Comparison of ENCODE assay signal across 8 mouse cellular contexts in genomic region chr11:32347607-32348432, GRCm38 (mm10). TPM values are rescaled to one million over a fixed set of nuclear protein-coding genes. Genes with fewer than 3 reads are reported as not detected.
DNase-seq lines count a peak whose midpoint lies in the region; ATAC-seq and TF ChIP-seq lines count a peak whose summit lies in the region.

TSS of gene Sh3pxd2b (plus strand) at chr11:32347820.

- peak within 1 kb of the TSS; percentile 58 for H3K4me2 ChIP-seq in CH12.LX (ENCODE audit: insufficient read depth, low read depth, poor library complexity, severe bottlenecking)
- H3K4me2 ChIP-seq in heart, embryonic 12.5 days, result peak within 1 kb of the TSS; percentile 92
- peak within 1 kb of the TSS; percentile 93 for H3K4me2 ChIP-seq in kidney, postnatal 0 days (ENCODE audit: low read length)
- peak within 1 kb of the TSS; percentile 87 for H3K4me2 ChIP-seq in liver, postnatal 0 days (ENCODE audit: low read depth, low read length)
- H3K4me2 ChIP-seq in neural tube, embryonic 15.5 days, result peak within 1 kb of the TSS; percentile 86

- under 1% methylated on average over 69 of the region's 86 CpGs for WGBS in heart, embryonic 12.5 days
- WGBS in kidney, postnatal 0 days, result under 1% methylated on average over 63 of the region's 86 CpGs
- WGBS in liver, postnatal 0 days (ENCODE audit: insufficient replicate concordance), result 3% methylated on average over 63 of the region's 86 CpGs
- WGBS in neural tube, embryonic 15.5 days, result 0% methylated on average over 69 of the region's 86 CpGs

- peaks cover 0 to 25% of the 10 kb centered on the region in 2 experiments for H3K36me3 ChIP-seq in CH12.LX (replicated peaks in 1 of 2; ENCODE audit: control insufficient read depth in 1 of 2, insufficient read depth in 1 of 2, low read length in 1 of 2)
- peaks cover 8% of the 10 kb centered on the region; the same call in 1 of the 2 replicates for H3K36me3 ChIP-seq in heart, embryonic 12.5 days
- H3K36me3 ChIP-seq in kidney, postnatal 0 days (ENCODE audit: insufficient read depth, low read length), result 0 out of 2 replicates have a peak, but pooled peaks cover 2% of the 10 kb centered on the region
- no peaks in the 10 kb centered on the region for H3K36me3 ChIP-seq in liver, postnatal 0 days (replicated peaks; ENCODE audit: insufficient read depth, low read length)
- peaks cover 20% of the 10 kb centered on the region for H3K36me3 ChIP-seq in neural tube, embryonic 15.5 days

- POLR2A ChIA-PET in Patski (lab: Charles Lee), result interaction anchor here (1.0 to 1.6 kb wide), 2 partner anchors 9 to 11 kb away, joined by 3 to 4 read pairs; no protein-coding TSS in a partner anchor

- peak; percentile 64 for TF ChIP-seq POLR2A in CH12.LX (IDR thresholded peaks at IDR 0.05; ENCODE audit: low read depth, low read length)

- in situ Hi-C loops in CH12.LX (cut with MboI; ENCODE audit: low pct_ligation_motif_present, low pct_unique_long_range_greater_than_20kb, low sequenced_read_pairs) (no loop called here), Patski (cut with MboI; ENCODE audit: low pct_unique_long_range_greater_than_20kb) (loop anchor here (5.0 kb wide), 1 partner anchor 104 kb away; no protein-coding TSS in a partner anchor)

- H3K4me3 ChIP-seq in CH12.LX (replicated peaks in 1 of 3; ENCODE audit: low read depth in 2 of 3, low read length in 2 of 3, poor library complexity in 1 of 3), result peak within 1 kb of the TSS; percentile 56 to 80 (median 70)
- peak within 1 kb of the TSS; percentile 81 for H3K4me3 ChIP-seq in heart, embryonic 12.5 days
- peak within 1 kb of the TSS; percentile 75 for H3K4me3 ChIP-seq in kidney, postnatal 0 days (replicated peaks; ENCODE audit: low read depth, low read length)
- peak within 1 kb of the TSS; percentile 64 for H3K4me3 ChIP-seq in liver, postnatal 0 days (ENCODE audit: low read depth, low read length)
- H3K4me3 ChIP-seq in neural tube, embryonic 15.5 days (replicated peaks), result peak within 1 kb of the TSS; percentile 82

- no peak for TF ChIP-seq RAD21 in CH12.LX (IDR thresholded peaks at IDR 0.05; ENCODE audit: low read depth, low read length)

- CTCF ChIA-PET in Patski (lab: Charles Lee), result no interaction called here

- H3K27me3 ChIP-seq in CH12.LX (replicated peaks) (peaks cover 31% of the 10 kb centered on the region), Patski (no peaks in the 10 kb centered on the region)
- H3K27me3 ChIP-seq in heart, embryonic 12.5 days (replicated peaks), result no peaks in the 10 kb centered on the region
- no peaks in the 10 kb centered on the region for H3K27me3 ChIP-seq in kidney, postnatal 0 days (ENCODE audit: insufficient read depth, low read length)
- H3K27me3 ChIP-seq in liver, postnatal 0 days (ENCODE audit: insufficient read depth, low read length), result peaks cover 16% of the 10 kb centered on the region
- no peaks in the 10 kb centered on the region for H3K27me3 ChIP-seq in neural tube, embryonic 15.5 days (replicated peaks)

- H3K9me3 ChIP-seq in CH12.LX (replicated peaks; ENCODE audit: low read length), result peaks cover 6% of the 10 kb centered on the region
- no peaks in the 10 kb centered on the region for H3K9me3 ChIP-seq in heart, embryonic 12.5 days (replicated peaks)
- H3K9me3 ChIP-seq in kidney, postnatal 0 days (replicated peaks; ENCODE audit: low read length), result no peaks in the 10 kb centered on the region
- no peaks in the 10 kb centered on the region for H3K9me3 ChIP-seq in liver, postnatal 0 days (ENCODE audit: low read length)
- H3K9me3 ChIP-seq in neural tube, embryonic 15.5 days (replicated peaks), result no peaks in the 10 kb centered on the region

- peak; percentile 22 for ATAC-seq in Patski
- ATAC-seq in heart, embryonic 12.5 days (ENCODE audit: insufficient number of reproducible peaks, low FRiP score), result peak; percentile 73
- ATAC-seq in kidney, postnatal 0 days (replicated peaks; ENCODE audit: low FRiP score, low read depth), result peak; percentile 73
- peak; percentile 71 for ATAC-seq in liver, postnatal 0 days
- peak; percentile 80 for ATAC-seq in neural tube, embryonic 15.5 days (ENCODE audit: low FRiP score)
- ATAC-seq in activated CD4-positive, CD25-positive, alpha-beta regulatory T cell, adult 4 months, result no peak

- H3K79me2 ChIP-seq in CH12.LX (replicated peaks; ENCODE audit: control insufficient read depth, extremely low read depth, insufficient read depth, poor library complexity, severe bottlenecking), result no peaks in the 10 kb centered on the region

- dilution Hi-C loops in CH12.LX (cut with MboI; ENCODE audit: extremely low pct_ligation_motif_present, extremely low pct_unique_long_range_greater_than_20kb, low sequenced_read_pairs), result no loop called here

- H3K27ac ChIP-seq in CH12.LX (ENCODE audit: insufficient read depth, low read depth), result no peak within 1 kb of the TSS
- H3K27ac ChIP-seq in heart, embryonic 12.5 days (ENCODE audit: poor library complexity, severe bottlenecking), result peak within 1 kb of the TSS; percentile 69
- peak within 1 kb of the TSS; percentile 79 for H3K27ac ChIP-seq in kidney, postnatal 0 days
- H3K27ac ChIP-seq in liver, postnatal 0 days (ENCODE audit: low read depth), result peak within 1 kb of the TSS; percentile 22
- H3K27ac ChIP-seq in neural tube, embryonic 15.5 days (replicated peaks), result peak within 1 kb of the TSS; percentile 84

- TF ChIP-seq CTCF in CH12.LX (conservative IDR thresholded peaks at IDR 0.05 in 1 of 2, IDR thresholded peaks at IDR 0.05 in 1 of 2; ENCODE audit: low read depth in 2 of 2, low read length in 2 of 2) (no peak), Patski (IDR thresholded peaks at IDR 0.05) (no peak)
- no peak for TF ChIP-seq CTCF in kidney, postnatal 0 days (IDR thresholded peaks at IDR 0.05; ENCODE audit: low read depth)
- TF ChIP-seq CTCF in liver, postnatal 0 days (IDR thresholded peaks at IDR 0.05; ENCODE audit: low read depth), result no peak

- peaks cover 10 to 37% of the 10 kb centered on the region in 2 experiments for H3K4me1 ChIP-seq in CH12.LX (ENCODE audit: control insufficient read depth in 1 of 2, insufficient read depth in 2 of 2)
- peaks cover 33% of the 10 kb centered on the region for H3K4me1 ChIP-seq in heart, embryonic 12.5 days (replicated peaks)
- H3K4me1 ChIP-seq in kidney, postnatal 0 days (replicated peaks; ENCODE audit: insufficient read depth, low read length), result peaks cover 9% of the 10 kb centered on the region
- H3K4me1 ChIP-seq in liver, postnatal 0 days (ENCODE audit: insufficient read depth), result peaks cover 9% of the 10 kb centered on the region
- peaks cover 41% of the 10 kb centered on the region for H3K4me1 ChIP-seq in neural tube, embryonic 15.5 days

- H3K9ac ChIP-seq in CH12.LX (ENCODE audit: insufficient read depth, low read depth), result peak within 1 kb of the TSS; percentile 67
- H3K9ac ChIP-seq in heart, embryonic 12.5 days, result peak within 1 kb of the TSS; percentile 97
- H3K9ac ChIP-seq in kidney, postnatal 0 days (ENCODE audit: low read depth, low read length), result peak within 1 kb of the TSS; percentile 90
- peak within 1 kb of the TSS; percentile 77 for H3K9ac ChIP-seq in liver, postnatal 0 days (replicated peaks)
- peak within 1 kb of the TSS; percentile 82 for H3K9ac ChIP-seq in neural tube, embryonic 15.5 days (replicated peaks)

- DNase-seq in CH12.LX (ENCODE audit: extremely low read depth) (peak; percentile 25), Patski (ENCODE audit: low read depth, low spot score) (no peak)
- peak; percentile 85 for DNase-seq in embryo, embryonic 11 days
- DNase-seq in kidney, postnatal 0 days (ENCODE audit: low spot score), result peak; percentile 62
- peak; percentile 74 for DNase-seq in liver, postnatal 0 days

- TF ChIP-seq EP300 in CH12.LX (IDR thresholded peaks at IDR 0.05; ENCODE audit: low read length), result no peak
- TF ChIP-seq EP300 in liver, postnatal 0 days (IDR thresholded peaks at IDR 0.05; ENCODE audit: low read depth), result no peak

TF ChIP-seq in CH12.LX, 34 proteins besides CTCF, POLR2A, EP300 and RAD21:
- no peak for TF ChIP-seq USF1 (IDR thresholded peaks at IDR 0.05; ENCODE audit: low read depth, low read length)
- peak; percentile 56; the same call in 1 of the 2 replicates for TF ChIP-seq MXI1 (IDR thresholded peaks at IDR 0.05; ENCODE audit: low read depth, low read length)
- TF ChIP-seq MEF2A (IDR thresholded peaks at IDR 0.05; ENCODE audit: borderline replicate concordance, low read depth, low read length), result no peak
- 0 out of 2 replicates have a peak, but pooled peaks have one; percentile 63 for TF ChIP-seq UBTF (IDR thresholded peaks at IDR 0.05; ENCODE audit: low read depth, low read length)
- TF ChIP-seq NRF1 (IDR thresholded peaks at IDR 0.05; ENCODE audit: low read depth, low read length), result peak; percentile 19; the same call in 1 of the 2 replicates
- TF ChIP-seq MAFK (IDR thresholded peaks at IDR 0.05; ENCODE audit: insufficient replicate concordance, low read length), result no peak
- peak; percentile 42 for TF ChIP-seq NELFE (IDR thresholded peaks at IDR 0.05; ENCODE audit: low read depth, low read length)
- TF ChIP-seq ZC3H11A (IDR thresholded peaks at IDR 0.05; ENCODE audit: low read depth, low read length), result no peak
- no peak for TF ChIP-seq BHLHE40 (IDR thresholded peaks at IDR 0.05; ENCODE audit: low read depth, low read length)
- peak; percentile 58; the same call in 1 of the 2 replicates for TF ChIP-seq SIN3A (IDR thresholded peaks at IDR 0.05; ENCODE audit: low read length)
- no peak for TF ChIP-seq CHD1 (IDR thresholded peaks at IDR 0.05; ENCODE audit: low read depth, low read length)
- TF ChIP-seq E2F4 (IDR thresholded peaks at IDR 0.05; ENCODE audit: insufficient replicate concordance, low read depth, low read length), result no peak
- TF ChIP-seq TCF12 (IDR thresholded peaks at IDR 0.05; ENCODE audit: low read depth, low read length), result 0 out of 2 replicates have a peak, but pooled peaks have one; percentile 15
- no peak for TF ChIP-seq JUND (conservative IDR thresholded peaks at IDR 0.05; ENCODE audit: low read depth, low read length)
- no peak for TF ChIP-seq MAZ (IDR thresholded peaks at IDR 0.05; ENCODE audit: low read depth, low read length)
- peak; percentile 9; the same call in 1 of the 2 replicates for TF ChIP-seq MAX (IDR thresholded peaks at IDR 0.05; ENCODE audit: low read length)
TF ChIP-seq in CH12.LX: peak in this region for 7.

RNA-seq across cellular contexts. Expression of gene Sh3pxd2b, which starts in this region (rescaled TPM):
- 5.3 and 6.7 TPM in 2 replicates for total RNA-seq in CH12.LX (2012; rRNA removed)
- 1.7 and 2.4 TPM in 2 replicates for total RNA-seq in CH12.LX (2014; rRNA removed)
- 11.3 and 13.2 TPM in 2 replicates for polyA plus RNA-seq in CH12.LX (2012; ENCODE audit: insufficient read length, low read depth)
- polyA plus RNA-seq in Patski (2021), result 38.4 TPM
- 16.5 and 17.6 TPM in 2 replicates for polyA plus RNA-seq in heart, embryonic 12.5 days (2016; fragmentation: Nextera tagmentation; extraction: Ambion mirVana)
- polyA plus RNA-seq in kidney, postnatal 0 days (2015; fragmentation: Nextera tagmentation; extraction: Ambion mirVana), result 6.6 TPM in 2 replicates
- polyA plus RNA-seq in liver, postnatal 0 days (2015; fragmentation: Nextera tagmentation; extraction: Ambion mirVana), result 0.49 and 0.79 TPM in 2 replicates
- 17.2 and 17.8 TPM in 2 replicates for polyA plus RNA-seq in neural tube, embryonic 15.5 days (2015; fragmentation: Nextera tagmentation; extraction: Ambion mirVana)
- under 1 TPM in 1 of 2 experiments, not detected in 1; 0.06 TPM for polyA plus RNA-seq in activated CD4-positive, CD25-positive, alpha-beta regulatory T cell, adult 4 months (2017; shearing (Covaris generic))

Comparison
In these comparisons a context has a peak if more than half of its experiments do, and no peak if none do; other contexts are left out.
1. Peak in DNase-seq, ATAC-seq, H3K4me3 ChIP-seq, H3K27ac ChIP-seq, H3K9ac ChIP-seq and H3K4me2 ChIP-seq in liver, postnatal 0 days; RNA of the gene not detected or under 1 TPM.